Mouse (Mus musculus): ENCODE data around the gene Gm28729.

Gene Gm28729

DNA sequence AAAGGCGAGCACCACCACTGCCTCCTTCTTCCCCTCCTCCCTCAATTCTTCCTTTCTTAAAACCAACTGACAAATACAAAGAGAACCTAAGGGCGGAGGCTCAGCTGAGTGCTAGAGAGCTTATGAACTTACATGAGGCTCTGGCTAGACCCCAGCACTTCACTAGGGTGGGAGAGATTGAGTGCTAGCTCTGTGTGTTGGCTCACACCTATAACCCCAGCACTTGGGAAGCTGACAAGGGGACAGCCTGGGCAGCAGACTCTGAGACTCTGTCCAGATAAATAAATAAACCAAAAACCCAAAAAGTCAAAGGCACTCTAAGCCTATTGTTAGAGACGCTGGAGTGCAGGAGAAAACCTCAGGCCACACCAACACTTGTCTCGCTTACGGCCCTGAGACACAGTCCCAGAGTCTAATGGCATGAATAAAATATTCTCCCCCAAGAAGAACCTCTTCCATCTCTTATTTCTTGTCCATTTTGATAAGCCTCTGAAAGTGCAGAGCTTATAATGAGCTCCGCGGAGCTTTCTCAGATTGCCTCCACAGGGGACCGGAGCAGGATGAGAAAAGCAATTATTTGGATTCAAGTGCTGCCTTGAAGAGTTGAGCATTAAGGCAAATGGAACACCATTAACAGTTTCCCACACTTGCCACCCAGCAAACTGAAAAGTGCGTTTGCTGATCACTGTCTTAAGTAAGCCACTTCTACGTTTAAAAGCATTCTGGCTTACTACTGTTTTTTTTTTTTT lies 64.8 kb downstream of the Gm28729 start:
- DNase-seq, result no peak

DNA sequence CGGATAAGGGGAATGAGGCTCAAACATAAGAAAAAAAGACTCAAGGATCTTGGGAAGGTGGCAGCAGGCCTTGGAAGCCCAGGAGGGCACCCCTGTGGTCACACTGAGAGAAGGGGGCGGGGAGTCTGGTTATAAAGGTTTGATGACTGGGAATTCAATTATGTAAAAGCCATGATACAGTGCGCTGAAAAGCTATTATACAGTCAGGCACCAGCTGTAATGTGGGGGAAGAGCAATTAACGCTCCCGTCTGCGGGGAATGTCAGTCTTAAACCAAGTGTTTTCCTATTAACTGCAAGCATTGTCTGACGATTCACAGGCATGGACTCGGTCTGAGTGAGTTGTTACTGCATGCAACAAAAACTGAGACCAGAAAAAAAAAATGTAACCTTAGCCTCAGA lies 69.4 kb downstream of the Gm28729 start:
- no peak for DNase-seq

DNA sequence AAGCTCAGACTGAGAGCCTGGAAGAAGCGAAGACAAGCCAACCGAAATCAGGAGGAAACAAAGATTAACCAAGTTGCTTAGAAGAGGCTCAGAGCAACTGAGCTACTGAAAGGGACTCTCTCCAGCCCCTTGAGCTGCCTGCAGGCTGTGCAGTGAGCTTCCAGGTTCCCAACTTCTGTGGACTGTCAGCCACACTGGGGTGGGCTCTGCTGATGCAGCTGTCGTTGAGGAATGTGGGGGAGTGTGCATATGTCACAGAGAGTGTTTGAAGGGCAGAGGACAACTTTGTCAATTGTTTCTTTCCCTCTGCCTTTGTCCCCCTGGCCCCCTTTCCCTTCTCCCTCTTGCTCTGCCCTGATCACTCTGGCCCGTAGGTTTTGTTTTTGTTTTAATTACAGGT lies 72.1 kb downstream of the Gm28729 start:
- DNase-seq, result no peak

DNA sequence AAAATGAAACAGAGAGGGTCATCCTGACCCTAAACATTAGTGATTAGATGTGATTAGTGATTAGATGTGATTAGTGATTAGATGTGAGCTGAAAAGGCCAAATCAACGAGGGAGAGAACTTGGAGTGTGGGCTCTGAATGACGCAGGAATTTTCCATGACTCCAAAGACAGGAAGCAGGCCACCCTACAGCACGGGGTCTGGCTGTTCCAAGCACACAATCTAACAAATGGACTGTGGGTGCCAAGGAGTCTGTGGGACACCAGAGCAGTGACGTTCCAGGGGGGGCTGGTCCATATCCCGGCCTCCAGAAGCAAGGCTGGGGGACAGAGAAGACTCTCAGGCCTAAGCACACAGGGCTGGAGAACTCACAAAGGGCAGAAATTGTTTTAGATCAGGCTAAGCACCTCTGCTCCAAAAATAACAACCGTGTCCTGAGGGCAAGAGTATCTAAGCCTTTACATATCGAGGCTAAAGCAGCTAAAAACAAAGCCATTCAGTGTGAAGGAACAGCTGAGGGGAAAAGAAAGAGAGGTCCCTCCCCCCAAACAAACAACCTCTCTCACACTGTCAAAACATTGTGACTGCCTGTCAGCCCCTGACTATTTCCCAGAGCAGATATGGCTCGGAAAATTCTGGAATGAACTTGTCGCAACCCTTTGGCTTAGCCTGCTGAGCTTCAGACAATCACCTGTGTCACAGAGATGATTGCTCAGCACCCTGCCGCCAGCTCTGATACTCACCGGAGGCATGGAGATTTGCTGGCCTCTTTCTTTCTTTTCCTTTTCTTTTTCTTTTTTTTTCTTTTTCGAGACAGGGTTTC lies 74.0 kb downstream of the Gm28729 start:
- DNase-seq, result no peak

DNA sequence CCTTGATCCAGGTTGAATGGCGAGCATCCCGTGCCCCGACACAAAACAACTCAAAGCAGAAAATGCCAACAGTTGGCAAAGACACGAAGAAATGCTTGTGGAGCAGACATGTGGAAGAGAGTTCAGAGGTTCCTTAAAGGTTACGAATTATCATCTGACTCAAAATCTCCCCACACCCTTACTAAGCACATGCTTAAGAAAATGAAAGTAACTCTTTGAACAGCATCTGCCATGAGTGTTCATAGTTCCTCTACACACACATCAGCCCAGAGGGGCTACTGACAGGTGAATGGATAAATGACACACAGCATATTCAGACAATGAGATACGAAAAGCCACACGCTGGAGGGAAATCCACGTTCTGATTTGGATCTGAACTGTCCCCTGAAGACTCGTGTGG lies 75.5 kb downstream of the Gm28729 start:
- DNase-seq, result no peak

DNA sequence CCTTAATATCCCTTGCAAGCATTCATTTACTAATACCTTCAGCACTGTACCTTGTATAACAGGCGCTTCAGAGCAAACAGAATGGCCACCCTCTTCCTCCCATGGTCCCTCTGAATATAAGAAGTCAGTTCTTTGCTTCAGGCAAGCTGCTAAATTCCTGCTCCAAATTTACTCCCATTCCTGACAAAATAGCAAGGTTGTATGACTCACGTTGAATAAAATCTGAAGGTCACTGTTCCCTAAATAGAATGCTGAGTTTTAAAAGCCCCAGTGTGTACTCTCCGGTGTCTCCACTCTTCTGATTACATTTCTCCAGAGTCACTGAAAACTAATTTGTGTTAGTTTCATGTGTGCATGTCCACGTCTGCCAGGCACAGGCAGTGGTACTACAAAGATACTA lies 79.7 kb downstream of the Gm28729 start:
- no peak for DNase-seq

DNA sequence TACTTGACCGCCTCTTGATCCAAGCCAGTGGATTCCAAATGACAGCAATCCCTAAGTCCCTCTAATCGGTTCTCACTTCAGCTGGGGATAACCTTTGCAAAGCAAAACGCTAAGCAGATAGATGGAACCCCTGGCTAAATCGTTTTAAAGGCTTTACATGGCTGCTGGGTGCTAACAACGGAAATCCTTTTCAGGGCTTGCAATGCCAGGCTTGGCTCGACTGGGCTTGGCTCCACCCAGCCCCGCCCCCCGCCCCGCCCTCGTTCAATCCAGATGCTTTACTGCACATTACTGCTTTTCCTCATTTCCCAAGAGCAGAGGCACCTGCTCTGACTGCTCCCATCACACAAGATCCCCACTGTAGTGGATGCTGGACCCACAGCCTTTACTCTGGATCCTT lies 83.0 kb downstream of the Gm28729 start:
- peak; percentile 37 for DNase-seq

DNA sequence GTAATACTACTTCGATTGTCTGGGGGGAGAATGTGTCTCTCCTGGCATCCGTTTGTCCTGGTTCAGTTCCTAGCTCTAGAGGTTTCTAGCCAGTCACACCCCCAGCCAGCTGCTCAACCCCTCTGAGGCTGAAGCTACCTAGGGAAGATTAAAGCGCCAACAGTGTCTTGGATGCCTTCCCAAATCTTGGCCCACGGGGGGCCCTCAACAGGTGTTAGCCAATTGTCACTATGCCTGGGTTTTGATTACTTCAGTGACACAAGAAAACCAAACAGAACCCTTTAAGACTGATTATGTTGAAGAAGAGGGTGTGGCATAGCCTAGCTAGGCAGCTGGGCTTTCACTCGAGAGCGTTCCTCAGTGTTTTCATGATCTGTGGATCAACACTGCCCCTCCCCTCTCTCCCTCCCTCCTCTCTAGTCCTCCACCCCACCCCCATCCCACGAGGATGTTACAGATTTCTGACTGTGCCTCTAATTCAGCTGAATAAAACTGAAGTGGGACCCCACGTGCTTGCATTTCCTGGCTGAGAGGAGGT lies 86.7 kb downstream of the Gm28729 start:
- peak; percentile 64 for DNase-seq

DNA sequence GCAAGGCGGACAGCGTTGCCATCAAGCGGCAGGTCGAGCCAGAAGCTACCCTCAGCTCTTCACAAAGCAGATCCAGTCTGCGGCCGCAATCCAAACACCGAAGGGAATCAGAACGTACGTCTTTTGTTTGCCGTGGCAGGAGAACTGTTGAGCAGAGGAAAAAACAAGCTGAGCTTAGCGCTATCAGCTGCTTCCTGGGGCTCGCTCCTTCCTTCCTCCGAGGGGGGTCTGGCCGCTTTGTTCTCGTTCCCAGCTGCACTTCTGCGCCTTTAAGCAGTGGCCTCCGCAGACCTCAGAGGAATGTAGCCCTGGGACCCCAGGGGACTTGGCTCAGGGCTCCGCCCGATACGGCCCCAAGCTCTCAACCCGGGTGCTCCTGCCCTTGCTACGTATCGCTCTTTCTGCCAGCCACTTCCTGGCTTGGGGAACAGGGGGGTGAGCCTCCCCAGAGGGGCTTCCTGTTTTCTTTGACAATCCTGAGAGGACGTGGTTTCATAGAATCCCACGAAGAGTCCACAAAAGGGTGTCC lies 87.2 kb downstream of the Gm28729 start:
- DNase-seq, result peak; percentile 82

DNA sequence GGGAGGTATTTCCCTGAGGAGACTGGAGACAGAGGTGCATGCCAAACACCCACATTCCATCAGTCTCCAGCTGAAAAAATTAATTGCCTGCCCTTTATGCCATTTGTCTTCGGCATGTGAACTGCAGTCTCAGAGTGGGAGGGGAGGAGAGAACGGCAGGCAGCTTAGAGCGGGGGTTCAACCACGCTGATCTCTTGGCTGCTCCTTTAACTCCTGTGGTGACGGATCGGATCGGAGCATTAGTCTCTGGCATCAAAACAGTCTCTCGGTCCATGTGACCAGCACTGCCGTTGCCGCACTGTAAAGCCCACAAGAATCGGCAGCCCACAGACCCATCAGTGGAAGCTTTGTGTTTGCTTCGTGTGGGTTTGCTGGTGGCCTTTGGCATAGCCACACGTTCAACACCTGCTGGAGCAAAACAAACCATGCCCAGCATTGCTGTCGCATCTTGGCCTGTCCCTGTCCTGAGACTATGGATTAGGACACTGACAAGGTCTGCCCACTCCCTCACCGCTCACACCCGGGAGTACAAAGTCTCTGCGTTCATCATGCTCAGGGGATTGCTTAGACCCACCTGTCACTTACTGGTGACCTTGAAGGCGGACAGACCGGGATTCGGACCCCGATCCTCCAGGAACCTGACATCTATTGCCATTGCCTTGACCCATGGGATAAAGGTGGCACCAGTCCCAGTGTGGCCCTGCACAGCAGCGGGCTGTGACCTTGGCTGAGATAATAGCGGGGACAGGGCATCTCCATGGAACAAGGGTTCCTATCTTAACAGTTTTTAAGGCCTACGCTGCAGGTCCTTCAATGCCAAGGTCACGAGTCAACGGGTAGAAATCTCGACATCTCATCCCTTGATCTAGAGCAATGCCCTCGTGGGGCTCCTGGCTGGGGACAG lies 87.9 kb downstream of the Gm28729 start:
- peak; percentile 36 for DNase-seq
